Mouse (Mus musculus): ENCODE data around the gene Kcnab3.

Kcnab3 gene

GRCm38 (mm10) chr11:69371601-69372000, 45.5 kb downstream of the Kcnab3 start:
- DNase-seq = no peak

- no peak for DNase-seq
Measured at GRCm38 (mm10) chr11:69372056-69372779, 46.2 kb downstream of the Kcnab3 start.

- peak; percentile 28 for DNase-seq
Measured at GRCm38 (mm10) chr11:69372780-69373170, 46.7 kb downstream of the Kcnab3 start.

- DNase-seq = no peak
Measured at GRCm38 (mm10) chr11:69373223-69373965, 47.3 kb downstream of the Kcnab3 start.

GRCm38 (mm10) chr11:69375646-69376045, 49.6 kb downstream of the Kcnab3 start:
- DNase-seq = no peak

GRCm38 (mm10) chr11:69377766-69378165, 51.7 kb downstream of the Kcnab3 start:
- no peak for DNase-seq

- no peak for DNase-seq
Measured at GRCm38 (mm10) chr11:69379600-69379999, 53.5 kb downstream of the Kcnab3 start.

- DNase-seq = no peak
Measured at GRCm38 (mm10) chr11:69381356-69381755, 55.3 kb downstream of the Kcnab3 start.

Data from lung, postnatal 14 days (tissue).